Mouse (Mus musculus): ENCODE data around the gene Ulk4.

Gene Ulk4

GRCm38 (mm10) chr9:121192601-121193370 is 84.2 kb downstream of the Ulk4 start:
- no peak for DNase-seq (ENCODE audit: low spot score)

- no peak for DNase-seq (ENCODE audit: low spot score)
These were observed 89.2 kb downstream of the Ulk4 start for GRCm38 (mm10) chr9:121187811-121188210.

DNA sequence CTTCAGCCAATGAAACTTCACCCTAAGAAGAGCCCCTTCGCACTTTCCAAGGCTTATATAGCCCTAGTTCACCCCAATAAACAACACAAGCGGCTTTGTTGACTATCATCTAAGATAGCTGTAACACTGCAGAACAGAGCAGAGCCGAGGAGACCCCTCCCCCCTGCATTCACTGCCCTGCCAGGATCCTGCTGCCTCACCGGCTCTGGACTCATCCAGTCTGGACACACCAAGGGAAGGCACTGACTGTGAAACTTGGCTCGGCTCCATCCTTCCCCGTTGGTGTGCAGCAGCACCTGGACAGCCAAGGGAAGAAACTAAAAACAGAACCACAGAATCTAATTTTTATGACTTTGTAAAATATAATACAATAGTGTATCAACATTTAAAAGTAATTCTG is 91.2 kb downstream of the Ulk4 start:
- DNase-seq (ENCODE audit: low spot score), result no peak

DNA sequence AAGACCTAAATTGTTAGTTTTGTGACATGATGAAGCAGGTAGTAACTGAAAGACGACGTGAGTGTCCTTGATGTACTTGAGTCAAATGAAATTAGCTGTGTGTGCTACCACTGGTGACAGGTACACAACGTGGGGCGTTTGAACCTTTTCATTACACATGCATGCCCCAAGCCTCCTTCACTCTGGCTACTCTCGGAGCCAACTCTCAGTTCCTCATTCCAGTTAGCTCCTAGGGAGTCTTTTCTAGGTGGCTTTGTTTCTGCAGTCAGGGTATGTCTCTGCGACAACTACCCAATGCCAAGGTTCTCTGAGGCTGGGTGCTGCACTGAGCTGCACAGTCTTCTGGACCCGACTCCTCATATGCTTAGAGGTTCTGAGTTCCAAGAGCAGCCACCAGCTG is 100.6 kb downstream of the Ulk4 start:
- DNase-seq (ENCODE audit: low spot score), result no peak

GRCm38 (mm10) chr9:121175201-121175600 is 101.8 kb downstream of the Ulk4 start:
- no peak for DNase-seq (ENCODE audit: low spot score)

- no peak for DNase-seq (ENCODE audit: low spot score)
These were observed 104.9 kb downstream of the Ulk4 start for GRCm38 (mm10) chr9:121172123-121172522.

GRCm38 (mm10) chr9:121171609-121172008 is 105.4 kb downstream of the Ulk4 start:
- DNase-seq (ENCODE audit: low spot score), result no peak

GRCm38 (mm10) chr9:121164607-121165006 is 112.4 kb downstream of the Ulk4 start:
- no peak for DNase-seq (ENCODE audit: low spot score)

- DNase-seq (ENCODE audit: low spot score), result peak; percentile 52
These were observed 114.2 kb downstream of the Ulk4 start for GRCm38 (mm10) chr9:121162789-121163188.

- no peak for DNase-seq (ENCODE audit: low spot score)
These were observed 115.0 kb downstream of the Ulk4 start for GRCm38 (mm10) chr9:121161818-121162565.

GRCm38 (mm10) chr9:121156253-121156831 is 120.7 kb downstream of the Ulk4 start:
- DNase-seq (ENCODE audit: low spot score), result no peak

DNA sequence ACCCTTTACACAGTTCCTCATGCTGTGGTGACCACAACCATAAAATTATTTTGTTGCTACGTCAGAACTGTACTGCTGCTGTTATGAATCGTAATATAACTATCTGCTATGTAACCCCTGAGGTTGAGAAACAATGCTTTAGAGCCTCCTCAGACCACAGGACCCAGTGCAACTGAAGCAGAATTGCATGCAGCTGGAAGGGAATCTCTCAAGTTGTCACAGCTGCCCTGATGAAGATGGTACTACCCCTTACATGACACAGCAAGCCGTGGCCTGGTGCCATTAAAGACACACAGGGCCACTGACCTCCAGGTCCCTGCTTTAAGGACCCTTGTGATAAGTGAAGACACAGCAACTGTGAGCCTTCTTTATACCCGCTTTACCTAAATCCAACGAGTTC is 123.7 kb downstream of the Ulk4 start:
- DNase-seq (ENCODE audit: low spot score), result no peak

DNA sequence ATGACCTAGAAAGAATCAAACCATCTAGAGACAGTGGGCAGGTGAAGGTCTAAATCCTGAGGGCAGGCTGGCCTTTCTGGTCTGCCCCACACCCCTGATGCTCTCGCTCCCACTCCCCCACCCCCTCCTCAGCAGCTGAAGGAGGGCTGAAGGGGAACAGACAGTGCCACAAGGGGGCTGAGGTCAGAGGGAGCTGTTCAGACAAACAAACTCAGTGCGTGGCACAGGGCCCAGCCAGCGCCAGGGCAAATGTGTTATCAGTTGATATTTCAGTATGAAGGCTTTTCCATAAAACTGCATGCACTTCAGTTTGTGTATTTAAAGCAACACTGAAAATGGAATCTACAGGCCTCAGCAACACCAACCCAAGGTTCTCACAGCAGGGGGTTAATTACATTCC is 128.4 kb downstream of the Ulk4 start:
- no peak for DNase-seq (ENCODE audit: low spot score)

DNA sequence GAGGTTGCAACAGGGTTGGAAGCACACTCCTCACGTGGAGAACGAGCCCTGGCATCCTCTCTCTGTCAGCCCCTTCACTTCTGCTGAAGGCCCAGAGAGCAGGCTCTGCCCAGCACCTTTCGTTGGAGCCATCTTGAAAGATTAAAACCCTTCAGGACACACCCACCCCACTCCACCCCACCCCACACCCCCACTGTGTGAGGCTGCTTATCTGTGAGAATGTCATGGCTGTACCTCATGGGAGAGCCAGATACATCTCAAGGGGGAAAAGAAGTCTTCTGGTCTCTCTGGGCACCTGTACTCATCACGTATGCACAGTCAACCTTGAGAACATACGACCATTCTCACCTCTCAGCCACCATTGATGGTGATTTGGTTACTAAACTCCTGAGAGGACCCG is 133.8 kb downstream of the Ulk4 start:
- no peak for DNase-seq (ENCODE audit: low spot score)

DNA sequence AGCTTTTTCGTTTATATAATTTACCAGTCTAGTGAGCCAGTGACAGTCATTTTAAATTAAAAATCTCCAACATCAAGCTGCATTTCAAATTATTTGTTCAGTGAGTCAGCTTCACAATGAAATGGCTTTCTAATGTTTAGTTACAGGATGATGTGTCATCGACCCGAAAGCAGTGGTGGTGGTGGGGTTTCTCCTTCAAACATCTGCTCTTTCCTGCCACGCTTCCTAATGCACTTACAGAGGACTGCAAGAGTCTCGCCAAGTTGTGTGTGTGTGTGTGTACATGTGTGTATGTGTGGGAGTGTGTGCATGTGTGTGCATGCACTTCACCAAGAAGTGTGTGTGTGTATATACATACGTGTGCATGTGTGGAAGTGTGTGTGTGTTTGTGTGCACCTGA is 144.4 kb downstream of the Ulk4 start:
- no peak for DNase-seq (ENCODE audit: low spot score)

DNA sequence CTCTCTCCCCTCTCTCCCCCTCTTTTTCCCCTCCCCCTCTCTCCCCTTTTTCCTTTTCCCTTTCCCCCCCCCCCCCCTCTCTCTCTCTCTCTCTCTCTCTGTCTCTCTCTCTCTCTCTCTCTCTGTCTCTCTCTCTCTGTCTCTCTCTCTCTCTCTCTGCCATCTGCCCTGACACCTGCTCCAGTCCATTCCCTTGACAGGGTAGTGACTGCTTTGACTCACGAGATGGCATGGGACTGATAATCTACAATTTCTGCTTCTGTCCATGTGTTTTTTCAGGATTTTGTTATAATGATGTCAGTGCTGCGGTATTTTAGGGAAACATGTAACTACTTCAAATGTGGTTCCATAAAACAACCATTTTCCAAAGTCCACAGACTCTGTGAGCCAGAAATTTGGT is 147.5 kb downstream of the Ulk4 start:
- no peak for DNase-seq (ENCODE audit: low spot score)

- no peak for DNase-seq (ENCODE audit: low spot score)
These were observed 148.1 kb downstream of the Ulk4 start for GRCm38 (mm10) chr9:121128934-121129333.

GRCm38 (mm10) chr9:121127025-121127424 is 150.0 kb downstream of the Ulk4 start:
- DNase-seq (ENCODE audit: low spot score), result no peak

DNA sequence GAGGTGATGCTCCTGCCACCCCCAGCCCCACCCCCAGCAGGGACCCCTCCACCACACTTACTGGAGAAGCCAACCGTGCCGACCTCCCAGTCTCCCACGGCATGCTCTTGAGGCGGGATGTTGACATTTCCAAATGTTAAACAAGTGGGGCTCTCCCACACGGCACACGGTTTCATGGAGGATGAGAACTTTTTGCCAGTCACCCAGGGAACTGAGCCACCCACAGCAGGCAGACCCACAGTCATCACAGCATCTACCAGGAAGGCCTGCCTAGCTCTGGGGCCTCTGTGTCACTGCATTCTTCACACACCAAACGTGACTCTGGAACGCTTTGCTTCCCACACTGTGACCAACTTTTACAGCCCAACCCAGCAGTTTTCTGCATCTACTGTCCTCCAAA is 152.3 kb downstream of the Ulk4 start:
- no peak for DNase-seq (ENCODE audit: low spot score)

DNA sequence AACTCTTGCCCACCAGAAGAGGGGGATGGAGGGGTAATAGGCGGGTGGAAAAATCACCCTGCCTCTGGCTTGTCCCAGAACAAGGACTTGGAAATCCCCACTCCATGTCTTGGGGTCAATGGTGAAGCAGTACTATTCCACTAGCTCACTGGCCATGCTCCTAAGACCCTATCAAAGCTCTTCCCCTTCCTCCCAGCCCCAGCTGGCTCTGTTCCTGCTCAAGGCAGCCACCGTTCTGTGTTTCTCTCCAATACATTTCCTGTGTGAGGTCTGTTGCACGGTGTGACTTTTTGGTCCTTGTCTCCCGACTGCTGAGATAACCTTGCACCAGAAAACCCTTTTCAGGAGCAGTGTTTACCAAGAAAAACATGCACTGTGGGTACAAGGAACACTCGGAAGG is 155.0 kb downstream of the Ulk4 start:
- DNase-seq (ENCODE audit: low spot score), result no peak

GRCm38 (mm10) chr9:121117936-121118335 is 159.1 kb downstream of the Ulk4 start:
- DNase-seq (ENCODE audit: low spot score), result no peak

GRCm38 (mm10) chr9:121112131-121112530 is 164.9 kb downstream of the Ulk4 start:
- no peak for DNase-seq (ENCODE audit: low spot score)

DNA sequence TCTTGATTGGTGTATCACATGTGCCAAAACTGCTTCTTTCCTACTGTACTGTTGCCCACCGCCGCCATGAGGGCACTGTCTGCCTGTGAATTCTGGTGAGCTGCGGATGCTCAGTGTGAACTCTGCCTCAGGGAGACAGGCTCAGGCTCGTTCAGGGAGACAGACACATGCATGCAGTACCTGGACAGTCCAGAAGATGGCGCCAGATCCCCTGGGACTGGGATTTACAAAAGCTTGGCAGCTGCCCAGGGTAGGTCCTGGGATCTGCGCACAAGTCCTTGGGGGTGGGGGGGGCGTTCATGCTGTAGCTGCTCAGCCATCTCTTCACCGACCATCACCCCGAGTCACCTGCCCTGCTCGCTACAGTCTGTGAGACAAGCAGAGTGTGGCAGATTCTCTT is 168.9 kb downstream of the Ulk4 start:
- DNase-seq (ENCODE audit: low spot score), result peak; percentile 94
